Mouse (Mus musculus): Measurements from ENCODE around the gene Nupl1.

GRCm38 (mm10) chr14:60137812-60138211 is 113.4 kb downstream of the Nupl1 start:
- no peak for TF ChIP-seq CTCF (IDR thresholded peaks at IDR 0.05; ENCODE audit: borderline replicate concordance, insufficient read depth, low read depth, low read length)
- no peak for TF ChIP-seq POLR2A (IDR thresholded peaks at IDR 0.05; ENCODE audit: borderline replicate concordance, insufficient read depth, low read length)

Measured in cerebellum, adult 2 months (tissue).